Mouse (Mus musculus) brain, embryonic 14.5 days (tissue): ENCODE measurements around the gene Slc38a11.

Experiments
- CTCF ChIP-seq: fragments of 200-500 bp; IDR thresholded peaks from 2 replicates; pipeline ENCODE4 v1.5.1; 2012; ENCODE audit warnings: inconsistent platforms, mild to moderate bottlenecking, moderate library complexity, borderline replicate concordance; ENCODE audit not compliant: insufficient read depth, insufficient read length; ENCODE audit errors: extremely low read depth
- POLR2A ChIP-seq: fragments of 200-500 bp; IDR thresholded peaks from 2 replicates; pipeline ENCODE4 v1.6.1; 2012; ENCODE audit warnings: mild to moderate bottlenecking, inconsistent platforms, borderline replicate concordance; ENCODE audit not compliant: poor library complexity, insufficient read depth, insufficient read length, severe bottlenecking; ENCODE audit errors: extremely low read depth

- TF ChIP-seq POLR2A = no peak
- no peak for TF ChIP-seq CTCF
Measured at GRCm38 (mm10) chr2:65373076-65373475, 9.2 kb upstream of the Slc38a11 start.
